Mouse (Mus musculus): Measurements from ENCODE around the gene Hmg20a. TPM values are rescaled to one million over a fixed set of nuclear protein-coding genes. Genes with fewer than 3 reads are reported as not detected.
"Not testable (repeated sequence)": the region's sequence is repeated elsewhere in the genome, so short reads cannot be mapped to it uniquely, and the experiment has no call there.

Hmg20a gene
- total RNA-seq, 2 experiments from 2014 or later = 14.7 to 14.8 TPM

DNA sequence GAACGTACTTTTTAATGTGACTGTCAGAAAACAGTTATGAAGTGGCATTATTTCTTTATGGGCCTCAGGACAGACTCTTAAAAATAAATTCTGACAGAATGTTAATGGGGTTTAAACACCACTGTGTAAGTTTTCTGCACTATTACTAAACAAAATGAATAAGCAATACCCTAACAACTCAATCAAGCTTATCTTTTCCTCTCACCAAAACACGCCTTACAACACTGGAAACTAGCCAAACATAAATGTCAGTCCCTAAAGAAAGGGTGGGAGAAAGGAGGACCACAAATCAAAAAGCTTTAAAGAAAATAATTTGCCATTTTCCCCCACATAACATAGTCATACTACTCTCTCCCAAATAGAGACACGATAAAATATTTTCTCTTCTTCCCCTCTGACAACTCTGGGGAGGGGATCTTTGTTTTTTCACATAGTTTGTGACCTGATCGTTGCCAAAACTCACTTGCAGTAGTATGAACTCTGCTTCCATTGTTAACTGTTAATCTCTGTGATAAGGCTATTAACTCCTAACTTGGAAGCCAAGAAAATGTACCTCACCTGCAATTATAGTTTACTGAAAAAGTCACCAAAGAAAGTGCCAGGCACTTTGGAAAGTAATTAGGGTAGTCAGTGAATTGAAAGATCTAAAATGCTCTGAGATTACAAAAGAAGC lies 2.3 kb upstream of the Hmg20a start:
- intact Hi-C loops (cut with DNase I) = loop anchor here (2.0 to 5.0 kb wide), 3 partner anchors 149 to 204 kb away; no protein-coding TSS in a partner anchor
- Histone ChIP-seq H3K27ac (peak overlapping the region; percentile 99), H3K4me3 (peak overlapping the region; percentile 99)
- TF ChIP-seq CTCF (IDR thresholded peaks at IDR 0.05) = no peak
- no peak for DNase-seq

- intact Hi-C loops (cut with DNase I) = loop anchor here (1.0 to 5.0 kb wide), 4 partner anchors 89 to 205 kb away; no protein-coding TSS in a partner anchor
- Histone ChIP-seq H3K4me3 (peak overlapping the region; percentile 99), H3K27ac (peak overlapping the region; percentile 99)
- peak; percentile 89; the same call in 1 of the 2 replicates for TF ChIP-seq CTCF (IDR thresholded peaks at IDR 0.05)
- DNase-seq = peak; percentile 93
These were observed 928 bp upstream of the Hmg20a start for GRCm38 (mm10) chr9:56417415-56417947.

DNA sequence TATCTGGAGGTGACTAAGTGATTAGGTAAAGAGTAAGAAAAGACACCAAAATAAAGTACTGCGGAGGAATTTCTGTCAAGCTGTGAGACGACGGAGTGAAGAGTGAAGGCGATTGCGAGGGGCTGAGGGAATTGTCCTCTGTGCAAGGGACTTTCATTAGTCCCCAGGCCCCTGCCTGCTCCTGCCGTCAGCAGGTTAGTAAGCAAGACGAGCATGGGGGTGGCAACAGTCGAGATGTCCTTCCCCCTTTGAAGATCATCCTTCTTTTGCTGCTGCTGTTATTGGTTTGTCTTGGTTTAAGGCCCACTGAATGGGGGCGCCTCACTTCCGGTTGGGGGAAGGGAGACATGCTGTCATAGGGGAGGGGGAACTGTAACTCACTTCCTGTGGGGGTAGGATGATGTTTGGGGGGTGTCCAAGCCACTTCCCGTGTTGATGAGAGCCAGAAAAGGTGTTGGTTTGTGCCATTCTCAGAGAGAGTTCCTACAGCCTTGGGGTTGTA lies 380 bp downstream of the Hmg20a start:
- Histone ChIP-seq H3K4me3 (peak overlapping the region; percentile 99), H3K27ac (peak overlapping the region; percentile 99)
- peak; percentile 73 for DNase-seq
- TF ChIP-seq CTCF (IDR thresholded peaks at IDR 0.05) = no peak
- intact Hi-C loops (cut with DNase I) = loop anchor here (2.0 to 5.0 kb wide), 3 partner anchors 134 to 206 kb away; no protein-coding TSS in a partner anchor

DNA sequence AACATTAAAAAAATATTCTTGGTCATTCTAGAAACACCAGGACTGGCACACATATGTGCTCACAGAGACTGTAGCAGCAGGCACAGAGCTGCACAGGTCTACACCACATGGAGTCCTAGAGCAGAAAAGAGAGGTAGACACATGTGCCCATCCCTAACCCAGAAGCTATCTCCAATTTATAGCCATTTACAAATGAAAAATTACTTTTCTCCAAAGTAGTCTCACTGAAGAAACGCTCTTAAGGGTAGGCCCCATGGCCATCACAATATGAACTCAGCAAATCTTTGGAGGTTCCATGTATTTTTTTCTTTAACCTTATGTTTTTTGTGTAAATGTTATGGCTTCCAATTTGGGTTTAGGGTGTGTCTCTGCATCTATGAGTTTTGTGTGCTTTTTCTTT lies 1.8 kb downstream of the Hmg20a start:
- Histone ChIP-seq H3K4me3 (peak overlapping the region; percentile 99), H3K27ac (peak overlapping the region; percentile 99; the same call in 1 of the 2 replicates)
- no peak for TF ChIP-seq CTCF (IDR thresholded peaks at IDR 0.05)
- intact Hi-C loops (cut with DNase I) = loop anchor here (5.0 kb wide), 1 partner anchor 37 kb away; no protein-coding TSS in a partner anchor
- no peak for DNase-seq

- DNase-seq = no peak
- intact Hi-C loops (cut with DNase I) = loop anchor here (5.0 kb wide), 1 partner anchor 36 kb away; no protein-coding TSS in a partner anchor
- Histone ChIP-seq H3K27ac (peak overlapping the region; percentile 53), H3K4me3 (no peak overlapping the region)
- no peak for TF ChIP-seq CTCF (IDR thresholded peaks at IDR 0.05)
These were observed 2.6 kb downstream of the Hmg20a start for GRCm38 (mm10) chr9:56420892-56421601.

GRCm38 (mm10) chr9:56421991-56422390 lies 3.6 kb downstream of the Hmg20a start:
- H3K27ac ChIP-seq = peak overlapping the region; percentile 35; the same call in 1 of the 2 replicates
- TF ChIP-seq CTCF (IDR thresholded peaks at IDR 0.05) = no peak
- DNase-seq = no peak

DNA sequence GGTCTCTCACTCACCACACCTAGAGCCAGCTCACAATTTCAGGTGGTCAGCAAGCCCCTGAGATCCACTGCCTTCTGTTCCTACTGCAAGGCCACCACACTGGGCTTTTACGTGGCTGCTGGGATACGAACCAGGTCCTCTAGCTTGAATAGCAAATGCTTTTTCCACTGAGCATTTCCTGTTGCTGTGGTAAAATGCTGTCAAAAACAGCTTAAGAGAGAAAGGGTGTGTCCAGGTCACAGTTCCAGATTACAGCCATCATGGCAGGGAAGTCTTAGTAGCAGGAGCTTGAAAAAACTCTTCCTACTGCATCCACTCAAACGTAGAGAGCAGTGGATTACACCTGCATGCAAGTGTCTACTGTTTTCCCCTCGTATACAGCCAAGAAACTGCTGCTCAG lies 6.5 kb downstream of the Hmg20a start:
- no peak for DNase-seq
- H3K27ac ChIP-seq = no peak overlapping the region
- TF ChIP-seq CTCF (IDR thresholded peaks at IDR 0.05) = no peak
- H3K4me3 ChIP-seq = no peak overlapping the region
- intact Hi-C loops (cut with DNase I) = loop anchor here (5.0 kb wide), 1 partner anchor 32 kb away; no protein-coding TSS in a partner anchor

More at GRCm38 (mm10) chr9:56421991-56422390, 3.6 kb downstream of the Hmg20a start:
- H3K4me3 ChIP-seq = no peak overlapping the region
- intact Hi-C loops (cut with DNase I) = loop anchor here (5.0 kb wide), 1 partner anchor 35 kb away; no protein-coding TSS in a partner anchor

DNA sequence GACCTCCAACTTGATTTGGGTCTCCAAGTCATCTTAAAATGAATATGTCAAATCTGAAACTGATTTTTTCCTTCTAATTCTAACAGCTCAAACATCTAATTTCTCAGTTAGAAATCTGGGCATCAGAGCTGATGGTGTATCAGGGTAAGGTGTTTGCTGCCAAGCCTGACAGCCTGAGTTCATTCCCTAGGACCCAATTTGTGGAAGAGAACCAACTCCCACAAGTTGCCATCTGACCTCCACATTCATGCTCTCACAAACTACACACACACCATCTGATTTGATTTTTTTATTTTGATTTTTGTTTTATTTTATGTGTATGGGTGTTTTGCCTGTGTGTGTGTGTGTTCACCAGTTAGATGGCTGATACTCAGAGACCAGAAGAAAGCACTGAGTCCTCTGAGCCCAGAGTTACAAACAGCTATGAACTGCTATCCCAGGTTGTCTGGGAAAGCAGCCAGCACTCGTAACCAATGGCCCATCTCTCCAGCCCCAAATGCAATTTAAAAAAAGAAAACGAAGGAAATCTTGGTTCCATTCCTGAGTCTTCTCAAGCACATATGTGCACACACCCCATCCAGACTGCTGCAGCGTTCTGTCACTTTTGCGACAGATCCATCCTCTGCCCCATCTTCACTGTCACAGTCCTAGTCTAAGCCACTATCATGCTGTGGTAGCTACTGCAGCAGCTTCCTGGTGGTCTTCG lies 17.6 kb downstream of the Hmg20a start:
- no peak for TF ChIP-seq CTCF (IDR thresholded peaks at IDR 0.05)
- no peak overlapping the region for H3K4me3 ChIP-seq
- no peak overlapping the region for H3K27ac ChIP-seq
- intact Hi-C loops (cut with DNase I) = no loop called here
- DNase-seq = peak; percentile 40

DNA sequence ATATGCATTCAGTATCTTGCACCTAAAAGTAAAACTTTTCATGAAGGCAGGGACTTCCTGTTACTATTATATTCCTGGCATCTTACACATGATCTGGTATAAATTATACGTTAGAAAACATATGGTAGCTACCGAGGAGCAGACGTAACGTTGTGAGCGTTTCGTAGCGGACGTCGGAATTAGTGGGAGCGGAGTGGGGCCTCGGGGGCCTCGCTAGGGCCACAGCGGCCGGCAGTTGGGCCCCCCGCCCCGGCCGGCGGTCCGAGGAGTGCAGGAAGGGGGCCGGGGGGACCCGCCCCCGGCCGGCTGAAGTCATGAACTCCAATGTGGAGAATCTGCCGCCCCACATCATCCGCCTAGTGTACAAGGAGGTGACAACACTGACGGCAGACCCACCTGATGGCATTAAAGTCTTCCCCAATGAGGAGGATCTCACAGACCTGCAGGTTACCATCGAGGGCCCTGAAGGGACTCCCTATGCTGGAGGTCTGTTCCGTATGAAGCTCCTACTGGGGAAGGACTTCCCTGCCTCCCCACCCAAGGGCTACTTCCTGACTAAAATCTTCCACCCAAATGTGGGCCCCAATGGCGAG lies 19.0 kb downstream of the Hmg20a start:
- H3K27ac ChIP-seq; H3K4me3 ChIP-seq; DNase-seq; intact Hi-C loops (cut with DNase I): not testable (repeated sequence)

GRCm38 (mm10) chr9:56439699-56440098 lies 21.3 kb downstream of the Hmg20a start:
- no peak overlapping the region for H3K4me3 ChIP-seq
- DNase-seq = no peak
- intact Hi-C loops (cut with DNase I) = no loop called here
- TF ChIP-seq CTCF (IDR thresholded peaks at IDR 0.05) = no peak
- peak overlapping the region; percentile 16; the same call in 1 of the 2 replicates for H3K27ac ChIP-seq

- DNase-seq = no peak
- TF ChIP-seq CTCF (IDR thresholded peaks at IDR 0.05) = no peak
- intact Hi-C loops (cut with DNase I) = no loop called here
These were observed 33.2 kb downstream of the Hmg20a start for GRCm38 (mm10) chr9:56451570-56451969.

More at GRCm38 (mm10) chr9:56451570-56451969, 33.2 kb downstream of the Hmg20a start:
- Histone ChIP-seq H3K4me3 (no peak overlapping the region), H3K27ac (no peak overlapping the region)

Data from gastrocnemius, adult 2 months (tissue).